Mouse (Mus musculus): ENCODE measurements around the gene Armc8. TPM values are rescaled to one million over a fixed set of nuclear protein-coding genes. Genes with fewer than 3 reads are reported as not detected.

Armc8 gene
- polyA plus RNA-seq, 1 experiment from 2014 or later, result 24.2 TPM

Other genes with a start within 250 kb of the Armc8 start
- 0.90 and 1.5 TPM in 2 replicates for gene Esyt3, start 210.3 kb downstream of the Armc8 start, polyA plus RNA-seq (2015; fragmentation: Nextera tagmentation; extraction: Ambion mirVana)
- gene Mras, start 131.5 kb downstream of the Armc8 start, polyA plus RNA-seq (2015; fragmentation: Nextera tagmentation; extraction: Ambion mirVana), result 8.4 and 9.5 TPM in 2 replicates
- gene Nme9, start 117.4 kb downstream of the Armc8 start, polyA plus RNA-seq (2015; fragmentation: Nextera tagmentation; extraction: Ambion mirVana), result 0.27 and 0.32 TPM in 2 replicates
- 27.3 and 28.6 TPM in 2 replicates for gene Dbr1, start 6.9 kb upstream of the Armc8 start, polyA plus RNA-seq (2015; fragmentation: Nextera tagmentation; extraction: Ambion mirVana)
- 2.2 and 2.9 TPM in 2 replicates for gene A4gnt, start 43.6 kb upstream of the Armc8 start, polyA plus RNA-seq (2015; fragmentation: Nextera tagmentation; extraction: Ambion mirVana)
- 13.3 and 18.3 TPM in 2 replicates for gene Dzip1l, start 60.6 kb upstream of the Armc8 start, polyA plus RNA-seq (2015; fragmentation: Nextera tagmentation; extraction: Ambion mirVana)
- gene Cldn18, start 148.4 kb upstream of the Armc8 start, polyA plus RNA-seq (2015; fragmentation: Nextera tagmentation; extraction: Ambion mirVana), result 362 and 520 TPM in 2 replicates

Measured in stomach, embryonic 16.5 days (tissue).